Mouse (Mus musculus) lung, postnatal 14 days (tissue): ENCODE results near the gene Iqcf6.
A peak's percentile ranks its signal among the peaks of the same experiment; 100 is the strongest.
"Not testable (repeated sequence)": the region's sequence is repeated elsewhere in the genome, so short reads cannot be mapped to it uniquely, and the experiment has no call there.

Experiments
- DNase-seq: peaks from one replicate; pipeline ENCODE4 v3.0.0; 2021

The Iqcf6 gene

DNA sequence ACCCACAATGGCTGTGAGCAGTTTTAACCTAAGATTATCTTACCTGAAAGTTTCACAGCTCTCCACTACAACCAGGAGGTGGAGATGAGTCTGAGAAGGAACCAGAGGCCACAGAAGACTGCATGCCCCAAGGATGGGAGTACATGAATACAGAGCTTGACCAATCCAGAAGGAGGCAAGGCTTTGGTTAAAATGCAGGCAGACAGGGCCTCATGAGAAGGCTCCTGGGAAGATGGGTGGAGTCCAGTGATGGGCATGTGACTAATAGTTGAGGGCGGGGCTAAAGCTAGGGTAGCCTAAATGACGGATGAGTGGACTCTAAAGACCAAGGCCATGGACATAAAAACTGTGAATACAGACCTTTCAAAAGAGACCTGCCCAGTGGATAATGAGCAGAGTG, at the start of gene Iqcf6:
Gene Iqcf6 (plus strand): TSS at position 301 of the 400 bp plus-strand sequence.
- no peak for DNase-seq

DNA sequence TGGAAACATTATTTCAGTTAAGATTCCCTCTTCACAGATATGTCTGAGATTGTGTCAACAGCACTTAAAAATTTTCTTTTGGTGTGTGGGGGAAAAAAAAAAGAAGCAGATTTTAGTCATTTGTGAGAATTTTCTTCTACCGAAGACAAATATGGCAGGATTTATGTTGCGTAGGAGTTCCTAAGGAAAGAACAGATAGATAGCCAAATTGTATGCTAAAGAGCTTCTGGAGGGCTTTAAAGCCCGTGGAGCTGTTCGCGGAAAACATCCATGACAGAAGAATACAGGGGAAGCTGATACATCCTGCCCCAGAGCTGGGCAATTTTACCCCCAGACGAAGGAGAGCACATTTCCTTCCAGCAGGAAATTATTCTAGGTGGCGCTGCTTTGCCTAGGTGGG, 46.4 kb upstream of the Iqcf6 start:
- DNase-seq = no peak

DNA sequence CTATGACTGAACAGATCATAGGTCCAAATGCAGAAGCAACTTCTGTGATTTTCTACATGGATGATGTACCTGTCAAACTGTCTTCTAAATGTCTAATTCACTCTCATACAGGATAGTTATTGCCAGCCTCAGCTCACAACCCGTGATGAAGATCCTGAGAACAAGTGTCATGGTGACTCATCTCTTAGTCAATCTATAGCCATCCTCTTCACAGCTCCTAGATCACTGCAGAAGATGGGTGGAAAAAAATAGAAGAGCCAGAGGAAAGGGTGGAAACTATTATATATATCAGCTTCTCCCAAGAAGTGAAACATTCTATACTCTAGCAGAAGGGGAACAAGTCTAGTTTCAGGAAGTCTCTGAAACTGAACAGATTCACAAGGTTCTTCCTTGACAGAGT, 43.8 kb upstream of the Iqcf6 start:
- DNase-seq = no peak

DNA sequence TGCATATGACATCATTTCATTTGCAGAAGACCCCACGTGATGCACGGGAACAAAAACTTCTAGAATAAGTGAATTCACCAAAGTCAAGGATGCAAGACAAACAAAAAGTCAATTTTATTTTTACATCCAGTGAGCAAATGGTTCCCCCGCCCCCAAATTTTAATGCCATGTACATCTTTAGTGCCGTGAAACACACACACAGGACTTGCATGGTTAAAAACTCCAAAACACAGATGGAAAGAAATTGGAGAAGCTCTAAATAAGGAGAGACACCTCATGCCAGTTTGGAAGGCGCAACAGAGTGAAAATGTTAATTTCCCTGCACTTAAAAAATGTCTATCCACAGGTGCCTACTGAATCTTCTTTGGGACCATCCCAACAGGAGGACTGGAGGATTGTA, 34.2 kb upstream of the Iqcf6 start:
- no peak for DNase-seq

DNA sequence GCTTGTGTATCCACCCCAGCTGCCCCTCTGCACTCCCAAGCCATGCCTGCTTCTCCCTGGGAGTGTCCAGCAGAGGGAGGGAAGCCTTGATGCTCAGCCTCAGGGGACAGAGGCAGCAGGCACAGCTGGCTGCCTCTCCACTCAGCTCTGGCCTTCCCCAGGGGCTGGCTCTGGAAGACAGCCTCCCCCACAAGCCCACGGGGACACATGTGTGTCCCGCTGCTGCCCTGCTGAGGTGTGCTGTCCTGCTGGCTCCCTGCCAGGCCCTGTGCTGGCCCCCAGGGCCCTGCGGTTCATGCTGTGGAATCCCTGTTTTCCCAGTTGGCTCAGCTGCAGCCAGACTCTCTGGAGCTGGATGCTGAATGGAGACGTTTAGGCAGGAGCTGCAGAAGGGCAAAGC, 31.0 kb upstream of the Iqcf6 start:
- DNase-seq = not testable (repeated sequence)

DNA sequence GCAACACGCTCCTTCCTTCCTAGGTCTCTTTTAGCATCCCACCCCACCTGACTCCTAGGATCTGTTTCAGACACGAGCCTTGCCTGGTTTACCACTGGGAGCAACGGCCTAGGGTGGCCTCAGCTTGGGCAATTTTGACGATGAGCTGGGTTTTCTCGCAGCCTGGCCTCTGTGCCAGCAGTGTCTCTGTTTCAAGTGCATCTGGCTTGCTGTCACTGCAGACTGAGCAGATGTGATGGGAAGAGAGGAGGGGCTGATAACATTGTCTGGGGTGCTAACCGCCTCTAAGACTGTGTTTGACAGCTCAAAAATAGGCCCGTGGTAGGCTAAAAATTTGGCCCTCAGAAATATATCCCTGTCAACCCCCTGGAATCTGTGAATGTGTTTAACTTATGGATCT, 30.5 kb upstream of the Iqcf6 start:
- no peak for DNase-seq

DNA sequence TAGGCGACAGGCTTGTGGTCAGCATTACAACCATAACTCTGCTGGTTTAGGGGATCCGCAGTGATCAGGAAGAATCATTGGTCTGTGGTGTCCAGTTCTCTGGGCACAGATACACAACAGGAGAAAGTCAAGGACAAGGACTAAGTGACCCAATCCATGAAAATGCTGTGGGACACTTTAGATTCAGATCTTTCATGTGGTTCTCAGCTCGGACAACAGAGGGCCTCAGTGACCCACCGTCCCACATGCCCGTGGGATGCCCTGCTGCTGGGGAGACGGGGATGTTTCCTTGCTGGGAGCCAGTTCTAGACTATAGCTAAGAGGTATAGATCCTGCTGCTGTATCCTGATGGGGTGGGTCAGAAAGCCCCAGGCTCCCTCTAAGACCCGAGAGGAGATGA, 27.9 kb upstream of the Iqcf6 start:
- DNase-seq = no peak

DNA sequence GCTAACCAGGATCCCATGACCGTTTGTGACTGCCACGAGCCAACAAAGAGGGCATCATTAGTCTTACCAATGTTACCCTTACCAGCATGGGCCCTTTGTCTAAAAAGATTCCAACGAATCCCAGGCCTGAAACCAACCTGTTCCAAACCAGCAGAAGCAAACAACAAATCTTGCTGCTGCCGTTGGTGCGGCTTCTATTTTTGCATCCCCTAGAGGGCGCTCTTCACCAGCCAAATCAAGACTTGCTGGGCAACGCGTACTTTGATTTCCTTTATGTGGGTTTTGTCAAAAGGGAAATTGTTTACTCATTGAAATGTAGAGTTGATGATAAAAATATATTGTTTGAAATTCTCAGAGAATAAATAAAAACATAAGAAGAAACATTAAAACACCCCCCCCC, 25.8 kb upstream of the Iqcf6 start:
- peak; percentile 44 for DNase-seq

DNA sequence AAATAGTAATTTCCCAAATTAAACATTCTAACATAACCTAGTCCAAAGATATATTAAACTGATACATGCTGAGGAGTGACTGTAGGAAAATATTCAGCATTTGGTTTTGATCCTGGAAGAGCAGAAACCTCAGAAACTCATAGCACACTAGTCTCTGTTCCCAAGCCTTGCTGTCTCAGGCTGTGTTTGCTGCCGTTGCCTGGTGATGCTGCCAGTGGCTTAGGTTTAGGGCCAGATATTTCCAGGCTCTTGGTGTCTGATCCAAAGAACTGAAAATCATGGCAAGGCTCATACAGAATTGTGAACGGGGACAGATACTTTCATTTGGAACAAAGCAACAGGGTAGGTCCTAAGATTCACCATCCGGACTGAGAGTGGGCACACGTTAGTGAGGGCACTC, 15.7 kb upstream of the Iqcf6 start:
- DNase-seq = no peak

DNA sequence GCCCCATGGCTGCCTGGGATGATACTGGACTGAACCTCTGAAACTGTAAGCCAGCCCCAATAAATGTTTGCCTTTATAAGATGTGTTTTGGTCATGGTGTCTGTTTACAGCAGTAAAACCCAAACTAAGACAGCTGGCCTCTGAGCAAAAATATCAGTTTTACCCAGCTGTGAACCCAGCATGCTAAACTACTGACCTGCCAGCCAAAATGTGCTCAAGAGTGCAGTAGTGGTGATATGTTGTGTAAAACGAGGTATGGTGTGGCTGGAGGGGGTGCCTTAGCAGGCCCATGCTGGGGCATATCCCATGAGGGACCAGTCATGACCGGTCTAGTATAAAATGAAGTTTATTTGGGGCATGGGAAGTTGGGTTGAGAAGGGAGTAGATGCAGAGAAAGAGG, 12.4 kb upstream of the Iqcf6 start:
- no peak for DNase-seq

DNA sequence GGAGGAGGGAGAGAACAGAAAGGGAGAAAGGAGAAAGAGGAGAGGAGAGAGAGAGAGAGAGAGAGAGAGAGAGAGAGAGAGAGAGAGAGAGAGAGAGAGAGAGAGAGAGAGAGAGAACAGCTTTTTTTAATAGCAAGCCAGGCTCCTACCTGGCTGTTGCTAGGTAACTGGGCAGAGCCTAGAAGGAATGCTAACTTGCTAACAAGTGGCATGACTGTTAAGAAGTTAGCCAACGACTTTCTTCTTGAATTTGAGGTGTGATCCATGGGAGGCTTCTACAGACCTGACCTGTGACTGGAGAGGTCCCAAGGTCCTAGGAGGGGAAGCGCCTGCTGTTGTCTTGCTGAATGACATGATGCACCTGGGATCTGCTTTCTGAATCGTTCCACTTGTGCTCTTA, 11.8 kb upstream of the Iqcf6 start:
- DNase-seq = no peak

DNA sequence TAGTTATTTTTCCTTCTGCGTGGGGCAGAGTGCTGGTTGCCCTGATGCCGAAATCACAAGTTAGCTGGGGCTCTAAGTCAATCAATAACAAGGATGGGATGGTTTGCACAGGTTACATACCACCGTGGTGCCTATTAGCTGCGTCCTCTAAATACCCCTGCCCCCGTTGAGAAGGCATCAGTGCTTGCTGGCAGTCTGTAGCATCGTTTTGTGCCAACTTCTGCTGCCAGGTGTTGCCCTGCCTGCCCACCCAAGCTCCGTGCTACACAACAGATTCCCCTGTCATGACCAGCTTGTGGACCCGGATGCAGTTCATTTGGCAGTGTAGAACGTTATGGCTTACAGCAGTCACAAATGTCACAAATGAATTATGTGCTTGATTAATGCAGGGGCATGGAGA, 10.1 kb upstream of the Iqcf6 start:
- no peak for DNase-seq

DNA sequence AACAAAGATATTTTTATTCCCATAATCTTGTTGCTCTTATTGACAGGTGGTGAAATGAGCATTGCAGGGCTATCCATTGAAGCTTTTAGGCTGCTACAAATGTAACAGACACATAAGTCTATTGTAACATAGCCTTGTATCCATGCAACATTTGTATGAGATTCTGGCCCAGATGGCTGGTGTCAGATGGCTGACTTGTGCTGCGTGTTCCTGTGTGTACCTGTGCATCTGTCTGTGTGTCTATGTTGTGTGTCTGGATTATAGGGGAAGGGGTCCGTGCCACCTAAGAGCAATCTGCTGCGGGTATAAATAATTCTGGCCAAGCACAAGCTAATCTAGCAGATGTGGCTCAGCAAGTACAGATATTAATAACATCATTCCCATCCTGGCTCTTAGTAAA, 8.9 kb upstream of the Iqcf6 start:
- DNase-seq = no peak

DNA sequence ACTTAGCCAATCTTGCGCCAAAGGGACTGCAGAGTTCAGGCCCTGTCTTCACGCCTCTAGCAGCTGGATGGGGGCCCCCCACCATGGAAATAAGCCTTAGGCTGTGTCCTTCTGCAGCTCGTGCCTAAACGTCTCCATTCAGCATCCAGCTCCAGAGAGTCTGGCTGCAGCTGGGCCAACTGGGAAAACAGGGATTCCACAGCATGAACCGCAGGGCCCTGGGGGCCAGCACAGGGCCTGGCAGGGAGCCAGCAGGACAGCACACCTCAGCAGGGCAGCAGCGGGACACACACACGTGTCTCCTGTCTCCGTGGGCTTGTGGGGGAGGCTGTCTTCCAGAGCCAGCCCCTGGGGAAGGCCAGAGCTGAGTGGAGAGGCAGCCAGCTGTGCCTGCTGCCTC, 1.4 kb downstream of the Iqcf6 start:
- DNase-seq = not testable (repeated sequence)

DNA sequence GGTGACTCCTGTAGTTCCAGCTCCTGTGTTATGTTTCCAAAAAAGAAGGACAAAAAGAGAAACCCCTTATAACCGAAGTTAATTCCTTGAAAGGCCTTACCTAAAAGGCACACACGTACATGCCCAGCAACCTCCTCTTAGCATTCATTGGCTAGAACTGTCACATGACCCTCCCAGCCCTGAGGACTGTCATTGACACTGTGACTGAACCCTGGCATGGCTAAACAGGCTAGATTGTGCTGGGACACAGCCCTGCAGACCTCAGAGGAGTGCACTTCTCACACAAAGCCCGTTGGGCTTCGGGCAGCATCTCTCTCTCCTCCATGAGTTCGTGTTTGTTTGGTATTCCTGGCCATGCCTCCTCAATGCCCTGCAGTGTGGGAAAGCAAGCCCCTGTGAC, 5.8 kb downstream of the Iqcf6 start:
- no peak for DNase-seq

DNA sequence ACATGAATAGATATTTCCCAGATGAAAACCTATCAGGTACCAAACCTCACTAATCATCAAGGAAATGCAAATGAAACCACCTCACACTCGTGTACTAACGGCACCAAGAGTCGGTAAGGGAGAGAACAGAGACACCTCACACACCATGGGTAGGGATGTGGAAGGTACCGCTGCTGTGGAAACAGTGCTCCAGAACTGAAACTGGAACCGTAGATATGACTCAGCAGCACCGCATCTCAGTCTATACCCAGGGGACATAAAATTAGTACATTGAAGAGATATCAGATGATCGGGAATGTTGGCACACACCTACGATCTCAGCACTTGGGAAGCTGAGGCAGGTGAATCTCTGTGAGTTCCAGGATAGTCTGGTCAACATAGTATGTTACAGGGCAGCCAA, 11.8 kb downstream of the Iqcf6 start:
- DNase-seq = no peak

DNA sequence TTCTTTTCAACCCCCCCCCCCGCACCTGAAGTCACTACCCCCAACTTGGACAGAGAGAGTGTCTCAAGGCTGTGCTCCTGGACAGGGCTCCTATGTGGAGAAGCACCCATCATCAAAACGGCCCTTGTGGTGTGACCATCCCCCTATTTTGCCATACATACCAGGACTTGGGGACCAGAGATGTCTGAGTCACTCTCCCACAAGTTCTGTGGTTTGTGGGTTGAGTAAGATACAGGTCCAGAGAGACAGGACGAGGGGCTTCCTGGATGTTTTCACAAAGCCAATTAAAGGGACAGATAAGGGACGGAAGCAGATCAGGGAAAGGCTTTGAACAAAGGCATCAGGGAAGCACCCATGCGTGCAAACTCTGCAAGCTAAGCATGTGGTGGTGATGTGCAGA, 15.0 kb downstream of the Iqcf6 start:
- DNase-seq = no peak

DNA sequence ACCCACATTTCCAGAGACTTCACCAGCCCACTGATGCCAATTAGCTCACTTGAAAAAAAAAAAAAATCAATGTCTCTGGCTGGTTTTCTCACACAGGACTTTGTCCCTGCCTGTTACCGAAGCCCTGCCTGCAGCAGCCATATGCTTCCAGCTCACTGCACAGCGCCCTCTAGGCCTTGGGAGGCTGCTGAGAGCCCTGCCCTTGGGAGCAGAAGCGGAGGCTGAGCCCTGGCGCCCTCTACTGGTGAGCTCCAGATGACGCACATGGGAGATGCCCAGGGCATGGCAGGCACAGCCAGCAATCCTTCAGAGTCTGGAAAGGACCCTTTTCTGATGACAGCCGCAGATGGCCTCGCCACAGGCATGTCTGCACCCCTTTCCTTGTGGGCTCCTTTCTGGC, 16.7 kb downstream of the Iqcf6 start:
- DNase-seq = peak; percentile 84

DNA sequence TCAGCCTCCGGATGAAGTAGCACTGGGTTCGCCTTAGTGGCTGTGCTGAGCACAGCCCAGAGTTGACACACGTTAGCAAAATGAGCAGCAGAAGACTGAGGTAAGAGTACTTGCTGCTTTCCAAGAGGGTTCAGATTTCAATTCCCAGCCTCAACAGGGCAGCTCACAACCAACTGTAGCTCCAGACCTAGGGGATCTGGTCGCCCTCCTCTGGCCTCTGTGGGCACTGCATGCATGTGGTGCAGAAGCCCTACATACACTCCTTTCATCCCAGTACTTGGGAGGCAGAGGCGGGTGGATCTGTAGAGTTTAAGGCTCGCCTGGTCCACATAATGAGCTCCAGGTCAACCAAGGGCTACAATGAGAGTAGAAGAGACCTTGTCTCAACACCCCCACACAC, 17.4 kb downstream of the Iqcf6 start:
- DNase-seq = no peak

DNA sequence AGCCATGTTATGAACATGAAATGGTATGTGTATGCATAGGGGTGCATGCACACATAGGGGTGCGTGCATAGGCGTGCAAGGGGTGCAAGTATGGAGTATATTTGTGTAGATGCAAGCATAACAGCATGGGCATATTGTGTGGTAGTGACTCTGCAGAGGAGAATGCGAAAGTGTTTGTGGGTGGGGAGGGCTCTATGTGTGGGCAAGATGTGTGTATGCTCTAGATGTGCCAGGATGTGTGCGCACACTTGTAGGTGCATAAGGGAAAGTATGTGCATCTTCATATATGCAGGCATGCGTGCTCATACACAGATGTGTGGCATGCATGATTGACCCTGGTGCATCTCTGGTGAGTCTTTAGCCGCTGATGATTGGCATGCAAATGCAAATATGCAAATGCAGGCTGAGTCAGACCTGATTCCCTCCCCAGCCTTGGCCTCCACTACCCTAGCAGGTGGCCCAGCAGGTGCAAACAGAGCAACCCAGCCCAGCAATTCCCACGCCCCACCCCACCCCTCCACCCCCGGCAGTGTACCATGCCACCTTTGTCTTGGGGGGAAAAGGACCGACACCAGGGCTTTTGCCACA, 19.4 kb downstream of the Iqcf6 start:
- no peak for DNase-seq

DNA sequence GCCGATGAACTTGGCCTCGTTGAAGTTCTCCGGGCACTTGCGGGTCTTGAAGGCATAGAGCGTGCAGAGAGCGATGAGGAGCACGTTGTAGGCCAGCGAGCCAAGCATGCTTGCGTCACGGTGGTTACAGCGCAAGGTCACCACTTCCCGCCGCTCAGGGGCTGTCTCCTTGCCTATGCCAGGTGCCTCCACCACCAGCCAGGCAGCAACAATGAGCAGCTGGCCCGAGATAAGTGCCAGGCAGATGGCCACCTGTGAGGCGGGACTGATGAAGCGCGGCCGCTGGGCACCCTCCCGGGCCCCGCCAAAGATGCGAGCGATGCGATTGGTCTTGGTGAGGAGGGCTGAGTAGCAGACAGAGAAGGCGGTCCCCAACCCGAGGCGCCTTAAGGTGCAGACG, 20.8 kb downstream of the Iqcf6 start:
- no peak for DNase-seq

DNA sequence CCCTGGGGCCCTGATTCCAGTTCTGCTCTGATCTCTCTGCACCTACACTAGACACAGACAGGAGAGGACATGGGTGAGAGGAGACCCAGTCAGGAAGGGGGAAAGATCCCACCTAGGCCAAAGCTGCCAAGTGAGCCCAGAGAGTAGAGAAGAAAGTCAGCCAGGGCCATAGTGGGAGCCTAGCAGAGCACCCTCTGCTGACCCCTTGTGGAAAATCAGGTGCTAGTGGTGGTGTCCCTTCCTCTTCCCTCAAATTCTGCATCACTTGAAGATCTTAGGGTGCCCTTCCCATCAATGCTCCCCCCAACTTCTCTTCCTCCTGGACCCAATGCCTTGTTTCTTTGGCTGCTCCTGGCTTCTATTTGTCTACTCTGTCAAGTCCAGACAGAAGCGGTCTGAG, 26.3 kb downstream of the Iqcf6 start:
- DNase-seq = no peak

DNA sequence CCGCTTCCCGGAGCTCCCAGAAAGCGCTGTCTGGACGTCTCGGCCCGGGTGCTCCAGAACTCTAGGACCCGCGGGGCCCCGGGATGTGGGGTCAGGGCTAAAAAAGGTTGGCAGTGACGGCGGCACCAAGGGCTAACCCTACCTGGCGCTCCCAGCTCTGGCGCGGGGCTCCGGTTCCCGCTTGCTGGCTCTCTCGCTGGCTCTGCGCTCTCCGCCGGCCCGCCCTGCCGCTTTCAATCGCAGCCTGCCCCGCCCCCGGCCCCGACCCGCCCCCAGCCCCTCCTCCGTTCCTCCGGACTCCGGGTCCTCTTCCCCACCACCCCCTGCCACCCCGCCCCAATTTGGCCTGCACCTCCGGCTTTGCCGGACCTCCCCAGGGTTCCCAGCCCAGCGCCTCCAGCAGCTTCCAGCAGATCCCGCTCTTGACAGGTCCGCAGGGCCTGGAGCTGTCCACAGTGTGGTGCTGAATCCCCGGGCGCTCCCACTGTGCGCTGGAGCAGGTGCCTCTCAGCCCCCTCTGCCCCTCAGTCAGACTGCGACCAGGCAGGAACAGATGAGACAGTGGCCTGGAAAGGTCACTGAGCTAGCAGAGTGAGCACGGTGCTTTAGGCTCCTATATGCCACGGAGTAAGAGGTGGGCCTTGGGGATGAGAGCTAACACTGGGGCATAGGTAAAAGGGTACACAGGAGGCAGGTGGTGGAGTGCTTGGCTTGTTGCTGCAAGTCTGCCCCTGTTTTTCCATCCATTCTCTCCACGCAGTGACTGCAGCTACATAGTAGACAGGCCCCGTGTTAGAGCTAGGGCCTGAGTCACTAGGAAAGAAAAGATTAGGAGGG, 29.7 kb downstream of the Iqcf6 start, which contains the start of gene Grm2:
Gene Grm2 (minus strand): TSS at position 199 of the 837 bp plus-strand sequence.
- peak; percentile 74 for DNase-seq

DNA sequence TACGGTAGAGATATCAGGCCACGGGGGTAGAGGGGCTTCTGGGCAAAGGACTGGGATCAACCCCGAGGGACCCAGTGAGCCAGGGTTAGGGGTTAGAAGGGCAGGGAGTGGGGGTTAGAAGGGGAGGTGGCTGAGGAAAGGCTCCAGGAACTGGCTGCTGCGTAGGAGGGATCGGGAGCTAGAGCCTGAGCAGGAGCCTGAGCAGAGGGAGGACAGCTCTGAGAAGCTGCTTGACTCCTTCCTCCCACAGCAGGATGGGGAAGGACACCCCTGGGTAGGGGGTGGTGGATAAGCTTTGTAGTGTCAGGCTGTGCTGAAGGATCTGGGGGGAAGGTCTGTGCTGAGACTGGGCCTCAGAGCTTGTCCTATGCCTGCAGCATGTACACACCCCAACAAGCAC, 30.4 kb downstream of the Iqcf6 start:
- no peak for DNase-seq

DNA sequence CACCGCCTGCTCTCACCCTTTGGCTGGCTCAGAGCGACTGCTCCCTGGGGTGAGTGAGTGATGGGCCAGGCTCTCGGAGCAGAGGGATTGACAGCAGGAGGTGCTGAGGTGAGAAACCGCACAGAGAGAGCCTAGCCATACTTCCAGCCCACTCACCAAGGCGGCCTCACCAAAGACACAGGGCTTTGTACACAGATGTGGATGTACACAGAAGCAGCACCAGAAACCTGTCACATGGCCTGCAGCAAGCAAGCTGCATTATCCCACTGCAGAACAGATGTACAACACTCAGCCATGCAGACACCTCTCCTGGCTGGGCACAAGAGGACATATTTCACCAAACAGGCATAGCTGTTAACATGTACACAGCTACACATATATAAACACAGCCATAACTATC, 31.2 kb downstream of the Iqcf6 start:
- DNase-seq = no peak
